Mouse (Mus musculus): ENCODE data around the gene Fmo1.

- TF ChIP-seq MAX (IDR thresholded peaks at IDR 0.05; ENCODE audit: low read depth) = no peak
- no peak for TF ChIP-seq REST (IDR thresholded peaks at IDR 0.05; ENCODE audit: insufficient read depth, insufficient read length)
These were observed 7.7 kb downstream of the Fmo1 start for GRCm38 (mm10) chr1:162858748-162859130.
